Mouse (Mus musculus): ENCODE results near the gene Myo1h.

The Myo1h gene

GRCm38 (mm10) chr5:114393169-114393568 lies 104.2 kb downstream of the Myo1h start:
- no peak for DNase-seq (ENCODE audit: low spot score in 2 of 2)

DNA sequence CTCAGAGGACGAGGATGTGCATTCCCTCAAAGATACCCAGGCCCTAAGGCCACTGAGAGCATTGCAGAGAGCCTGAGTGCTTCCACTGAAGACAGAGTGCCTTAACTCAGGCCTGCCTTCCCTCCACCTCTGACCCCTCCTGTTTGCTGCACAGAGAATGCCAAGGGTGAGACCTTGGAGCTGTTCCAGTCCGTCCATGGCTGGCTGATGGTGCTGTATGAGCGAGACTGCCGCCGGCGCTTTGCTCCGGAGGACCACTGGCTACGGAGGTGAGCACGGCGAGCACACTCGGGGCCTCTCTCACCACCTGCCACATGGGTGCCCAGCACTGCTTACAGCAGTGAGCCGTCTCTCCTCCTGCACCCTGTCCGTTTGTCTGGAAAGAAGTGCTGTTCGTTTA lies 117.6 kb downstream of the Myo1h start:
- DNase-seq (ENCODE audit: low spot score in 2 of 2) = no peak

GRCm38 (mm10) chr5:114407269-114407668 lies 118.3 kb downstream of the Myo1h start:
- no peak for DNase-seq (ENCODE audit: low spot score in 2 of 2)

- DNase-seq (ENCODE audit: low spot score in 2 of 2) = no peak
Observed at GRCm38 (mm10) chr5:114407810-114408209, 118.8 kb downstream of the Myo1h start.

GRCm38 (mm10) chr5:114408846-114409245 lies 119.9 kb downstream of the Myo1h start:
- no peak for DNase-seq (ENCODE audit: low spot score in 2 of 2)

- no peak for DNase-seq (ENCODE audit: low spot score in 2 of 2)
Observed at GRCm38 (mm10) chr5:114410429-114410828, 121.5 kb downstream of the Myo1h start.

- no peak for DNase-seq (ENCODE audit: low spot score in 2 of 2)
Observed at GRCm38 (mm10) chr5:114412361-114412998, 123.5 kb downstream of the Myo1h start.

DNA sequence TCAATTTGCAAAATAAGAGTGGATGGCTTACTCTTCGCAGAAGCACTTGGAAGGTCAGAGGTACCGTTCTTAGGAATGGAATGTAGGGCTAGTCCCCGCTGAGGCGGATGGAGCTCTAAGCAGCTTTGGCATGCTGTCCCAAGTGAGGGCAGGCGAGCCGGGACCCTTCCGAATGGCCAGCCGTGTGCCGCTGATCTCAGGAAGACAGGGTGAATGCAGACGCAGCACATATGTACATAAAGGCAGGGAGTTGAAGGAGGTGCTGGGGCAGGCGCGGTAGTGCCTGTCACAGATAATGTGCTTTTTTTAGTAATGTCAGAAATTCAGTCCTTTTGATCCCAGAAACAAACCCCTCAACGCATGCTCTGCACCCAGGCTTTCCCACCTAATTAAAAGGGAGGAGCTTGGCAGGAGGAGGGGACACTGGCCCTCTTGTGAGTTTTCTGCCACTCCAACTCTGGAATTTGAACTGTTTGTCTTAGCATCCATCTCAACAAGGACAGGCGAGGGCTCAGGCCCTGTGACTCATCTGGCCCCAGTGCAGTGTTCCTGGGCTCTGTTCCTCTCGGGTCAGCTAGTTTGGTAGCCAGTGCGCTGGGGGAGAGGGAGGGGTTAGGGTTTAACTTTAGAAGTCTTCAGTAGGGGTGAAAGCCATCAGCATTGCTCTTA lies 124.2 kb downstream of the Myo1h start:
- no peak for DNase-seq (ENCODE audit: low spot score in 2 of 2)

Measured in spleen, postnatal 14 days (tissue).